Mouse (Mus musculus) lung, postnatal 0 days (tissue): ENCODE measurements around the gene Mapk13. TPM values are rescaled to one million over a fixed set of nuclear protein-coding genes. Genes with fewer than 3 reads are reported as not detected.

Source experiments
- ATAC-seq: fragments of 200-750 bp; cut with Nextera tagmentation; 2 replicates; pipeline ENCODE4 v1.8.0; 2017; ENCODE audit warnings: moderate library complexity
- DNase-seq: peaks from one replicate; pipeline ENCODE4 v3.0.0-alpha.2; 2016; ENCODE audit warnings: low spot score
- H3K27ac ChIP-seq: fragments of 300-500 bp; sonication (generic); 2 replicates; pipeline ENCODE4 v1.5.1; 2014; ENCODE audit warnings: antibody characterized with exemption, mild to moderate bottlenecking, low read length, mixed read lengths
- H3K27me3 ChIP-seq: fragments of 300-500 bp; sonication (generic); replicated peaks from 2 replicates; pipeline ENCODE4 v1.6.1; 2014; ENCODE audit warnings: low read length, mixed read lengths; ENCODE audit not compliant: insufficient read depth
- H3K36me3 ChIP-seq: fragments of 300-500 bp; sonication (generic); 2 replicates; pipeline ENCODE4 v1.6.1; 2014; ENCODE audit warnings: low read length, mixed read lengths; ENCODE audit not compliant: insufficient read depth
- H3K4me1 ChIP-seq: fragments of 300-500 bp; sonication (generic); 2 replicates; pipeline ENCODE4 v1.6.1; 2014; ENCODE audit warnings: antibody characterized with exemption, low read depth, low read length, mixed read lengths; ENCODE audit not compliant: insufficient read depth
- H3K4me2 ChIP-seq: fragments of 300-500 bp; sonication (generic); replicated peaks from 2 replicates; pipeline ENCODE4 v1.6.1; 2014; ENCODE audit warnings: low read depth, mild to moderate bottlenecking, low read length, moderate library complexity, mixed read lengths
- H3K4me3 ChIP-seq: fragments of 300-500 bp; sonication (generic); 2 replicates; pipeline ENCODE4 v1.5.1; 2014; ENCODE audit warnings: low read depth, low read length
- H3K9ac ChIP-seq: fragments of 300-500 bp; sonication (generic); replicated peaks from 2 replicates; pipeline ENCODE4 v1.6.1; 2014; ENCODE audit warnings: low read depth, mild to moderate bottlenecking
- H3K9me3 ChIP-seq: fragments of 300-500 bp; sonication (generic); 2 replicates; pipeline ENCODE4 v1.6.1; 2016; ENCODE audit warnings: low read length, mixed read lengths
- CTCF ChIP-seq: IDR thresholded peaks from 2 replicates; pipeline ENCODE4 v1.5.1; 2016; ENCODE audit warnings: antibody characterized with exemption, mild to moderate bottlenecking
- EP300 ChIP-seq: IDR thresholded peaks from 2 replicates; pipeline ENCODE4 v1.6.1; 2016; ENCODE audit warnings: antibody characterized with exemption, mild to moderate bottlenecking, control low read depth
- WGBS: fragments of 180-500 bp; shearing (Covaris S2); extraction: QIAGEN DNeasy Blood & Tissue Kit; methylation state at CpG from one replicate; pipeline ENCODE4 v1.1.7; 2014; 5-methylcytosine and 5-hydroxymethylcytosine counted together
- polyA plus RNA-seq: library from polyadenylated mRNA; unstranded; fragments of >200 nt; fragmentation: Nextera tagmentation; extraction: Ambion mirVana; gene quantifications from 2 replicates; pipeline ENCODE4 v1.2.1, GENCODE M21; 2015

The Mapk13 gene
- polyA plus RNA-seq, 1 experiment from 2014 or later: 46.7 TPM

DNA sequence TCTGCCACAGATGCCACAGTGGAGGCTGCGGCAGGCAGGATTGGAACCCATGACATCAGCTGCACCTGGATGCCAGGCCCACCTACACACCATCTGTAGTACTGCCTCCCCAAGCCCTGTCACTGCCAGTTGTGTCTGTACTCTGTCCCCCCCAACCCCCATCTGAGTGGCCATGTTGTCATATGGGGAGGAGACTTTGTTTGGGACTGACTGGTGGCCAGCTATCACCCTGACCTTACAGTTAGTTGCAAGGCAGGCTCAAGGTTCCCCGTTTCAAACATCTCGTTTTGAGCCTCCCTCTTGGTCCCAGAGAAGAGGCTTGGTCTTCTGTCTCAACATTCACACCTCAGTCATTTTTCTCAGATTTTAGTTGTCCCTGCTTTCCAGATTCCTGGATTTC, 10.6 kb downstream of the Mapk13 start:
- WGBS: 88% methylated on average over 3 of the region's 3 CpGs
- Histone ChIP-seq H3K36me3 (no peaks in the 10 kb centered on the region), H3K27me3 (no peaks in the 10 kb centered on the region), H3K4me2 (no peak overlapping the region), H3K27ac (no peak overlapping the region), H3K4me1 (no peaks in the 10 kb centered on the region), H3K4me3 (no peak overlapping the region), H3K9me3 (no peaks in the 10 kb centered on the region), H3K9ac (no peak overlapping the region)
- no peak for TF ChIP-seq CTCF
- no peak for TF ChIP-seq EP300
- ATAC-seq (no peak), DNase-seq (no peak)

DNA sequence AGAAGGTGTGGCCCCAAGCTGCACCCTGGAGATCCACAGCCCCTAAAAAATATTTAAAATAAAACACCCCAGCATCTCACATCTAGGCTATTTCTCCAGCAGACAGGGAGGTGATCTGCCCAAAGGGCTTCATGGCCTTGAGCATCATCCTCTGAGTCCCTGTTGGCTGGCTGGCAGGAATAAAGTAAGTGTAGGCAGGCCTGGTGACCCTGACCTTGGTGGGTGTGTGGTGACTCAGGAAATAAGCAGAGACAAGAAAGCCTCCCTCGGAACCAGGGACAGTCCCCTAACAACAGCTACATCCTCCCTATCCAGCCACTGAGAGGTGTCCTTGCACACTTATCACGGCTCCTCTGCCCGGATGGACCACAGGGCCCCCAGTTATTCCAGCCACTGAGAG, 11.7 kb downstream of the Mapk13 start:
- TF ChIP-seq EP300 (no peak), CTCF (no peak)
- no peak overlapping the region for H3K4me3 ChIP-seq
- no peaks in the 10 kb centered on the region for H3K4me1 ChIP-seq
- no peak overlapping the region for H3K4me2 ChIP-seq
- no peak overlapping the region for H3K27ac ChIP-seq
- DNase-seq (no peak), ATAC-seq (no peak)
- H3K36me3 ChIP-seq: no peaks in the 10 kb centered on the region
- WGBS: 42% methylated on average over 3 of the region's 3 CpGs
- H3K9ac ChIP-seq: no peak overlapping the region
- no peaks in the 10 kb centered on the region for H3K9me3 ChIP-seq
- H3K27me3 ChIP-seq: no peaks in the 10 kb centered on the region

DNA sequence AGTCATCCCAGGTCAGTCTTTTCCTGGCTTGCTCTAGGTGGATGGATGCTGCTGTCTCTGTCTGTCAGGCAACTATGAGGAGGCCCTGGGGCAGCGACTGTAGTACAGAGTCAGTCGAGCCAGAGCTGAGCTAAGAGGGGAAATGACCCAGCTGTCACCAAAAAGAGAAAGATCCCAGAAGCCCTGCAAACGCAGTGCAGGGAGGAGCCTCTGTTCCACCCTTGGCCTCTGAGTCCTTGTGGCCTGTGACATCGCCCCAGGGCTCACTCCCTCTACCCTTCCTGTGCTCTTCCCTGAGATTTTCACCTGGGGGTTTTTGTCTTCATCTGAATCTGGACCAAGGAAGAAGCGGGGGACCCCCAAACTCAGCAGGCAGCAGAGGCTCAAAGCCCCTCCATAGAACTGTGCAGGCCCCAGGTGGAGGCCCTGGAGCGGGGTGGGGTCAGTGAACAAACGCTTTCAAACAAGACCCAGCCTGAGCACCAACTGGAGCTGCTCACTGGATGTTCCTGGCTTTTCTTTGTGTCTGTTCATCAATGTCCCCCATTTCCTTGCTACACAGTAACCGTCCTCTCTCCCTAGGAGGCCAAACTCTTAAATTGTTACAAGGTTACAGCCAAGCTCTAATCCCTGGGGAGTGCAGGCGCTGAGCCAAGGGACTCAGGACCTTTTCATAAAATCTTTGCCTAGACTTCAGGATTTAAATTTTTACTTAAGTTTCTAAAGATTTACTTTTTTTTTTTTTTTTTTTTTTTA, 12.4 kb downstream of the Mapk13 start:
- Histone ChIP-seq H3K36me3 (no peaks in the 10 kb centered on the region), H3K27ac (no peak overlapping the region), H3K9ac (no peak overlapping the region), H3K27me3 (no peaks in the 10 kb centered on the region), H3K4me1 (no peaks in the 10 kb centered on the region), H3K4me3 (no peak overlapping the region), H3K4me2 (no peak overlapping the region), H3K9me3 (no peaks in the 10 kb centered on the region)
- DNase-seq: no peak
- WGBS: 49% methylated on average over 9 of the region's 9 CpGs
- TF ChIP-seq CTCF (no peak), EP300 (no peak)
- no peak for ATAC-seq

DNA sequence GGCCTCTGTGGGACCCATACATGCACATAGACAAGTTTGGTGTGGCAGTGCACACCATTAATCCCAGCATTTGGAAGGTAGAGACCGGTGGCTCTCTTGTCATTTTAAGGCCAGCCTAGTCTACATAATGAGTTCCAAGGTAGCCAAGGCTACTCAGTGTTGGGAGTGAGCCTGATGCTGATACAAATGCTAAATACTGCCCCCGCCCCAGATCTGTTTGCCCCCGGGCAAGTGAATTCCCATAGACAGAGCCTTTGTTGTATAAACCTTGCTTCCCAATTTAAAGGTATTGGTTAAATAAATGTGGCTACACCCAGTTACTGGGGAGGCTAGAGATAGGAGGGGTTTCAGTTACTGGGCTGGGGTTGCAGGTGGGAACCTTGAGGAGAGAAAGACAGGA, 15.9 kb downstream of the Mapk13 start:
- no peak overlapping the region for H3K4me3 ChIP-seq
- H3K9me3 ChIP-seq: no peaks in the 10 kb centered on the region
- no peak for ATAC-seq
- H3K4me1 ChIP-seq: no peaks in the 10 kb centered on the region
- H3K36me3 ChIP-seq: no peaks in the 10 kb centered on the region
- DNase-seq: no peak
- no peak overlapping the region for H3K9ac ChIP-seq
- TF ChIP-seq CTCF (no peak), EP300 (no peak)
- WGBS: 87% methylated on average over 3 of the region's 3 CpGs
- no peaks in the 10 kb centered on the region for H3K27me3 ChIP-seq
- no peak overlapping the region for H3K27ac ChIP-seq
- H3K4me2 ChIP-seq: no peak overlapping the region

DNA sequence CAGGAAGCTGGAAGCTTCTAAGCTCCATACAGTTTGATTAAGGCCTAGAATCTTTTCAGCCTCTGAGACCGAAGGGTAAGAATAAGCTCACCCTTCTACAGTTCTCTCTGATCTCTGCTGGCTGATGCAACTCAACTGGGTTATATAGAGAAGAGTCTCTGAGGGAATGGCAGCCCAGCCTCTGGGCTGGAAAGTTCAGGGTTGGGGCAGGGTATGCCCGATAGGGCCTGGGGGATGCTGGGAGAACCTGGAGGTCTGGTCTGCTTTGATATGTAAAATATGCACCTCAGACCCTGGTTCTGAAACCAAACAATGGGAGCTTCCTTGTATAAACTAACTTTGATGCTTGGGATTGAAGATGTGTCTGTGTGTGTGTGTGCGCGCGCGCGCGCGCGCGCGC, 18.4 kb downstream of the Mapk13 start:
- ATAC-seq (no peak), DNase-seq (no peak)
- Histone ChIP-seq H3K4me3 (no peak overlapping the region), H3K4me1 (no peaks in the 10 kb centered on the region), H3K9me3 (no peaks in the 10 kb centered on the region), H3K27ac (no peak overlapping the region), H3K9ac (no peak overlapping the region), H3K27me3 (no peaks in the 10 kb centered on the region), H3K36me3 (no peaks in the 10 kb centered on the region), H3K4me2 (no peak overlapping the region)
- WGBS: 94% methylated on average over 12 of the region's 12 CpGs
- TF ChIP-seq CTCF: no peak
- no peak for TF ChIP-seq EP300

DNA sequence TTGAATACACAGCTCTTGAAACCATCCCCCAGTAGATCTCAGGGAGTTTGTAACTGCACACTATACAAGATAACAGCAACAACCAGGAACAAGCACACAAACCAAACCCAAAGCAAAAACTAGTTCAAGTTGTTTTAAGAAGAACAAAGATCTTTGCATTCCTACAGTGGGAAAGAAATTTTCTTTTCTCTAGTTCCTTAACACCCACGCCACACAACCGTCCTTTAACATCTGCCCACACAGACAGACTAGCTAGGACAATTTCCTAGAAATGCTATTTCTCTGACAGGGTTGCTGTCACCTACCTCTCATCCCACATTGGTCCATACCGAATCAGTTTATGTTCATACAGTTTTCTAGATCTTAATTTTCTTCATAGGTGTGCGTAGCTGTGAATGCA, 27.9 kb downstream of the Mapk13 start:
- Histone ChIP-seq H3K4me2 (no peak overlapping the region), H3K9me3 (no peaks in the 10 kb centered on the region), H3K4me1 (0 out of 2 replicates have a peak, but pooled peaks cover 9% of the 10 kb centered on the region), H3K27ac (no peak overlapping the region), H3K4me3 (no peak overlapping the region), H3K27me3 (no peaks in the 10 kb centered on the region), H3K36me3 (no peaks in the 10 kb centered on the region), H3K9ac (no peak overlapping the region)
- ATAC-seq (no peak), DNase-seq (no peak)
- WGBS: 88% methylated on average over 4 of the region's 4 CpGs
- TF ChIP-seq CTCF (no peak), EP300 (no peak)
